Mouse (Mus musculus) lung, embryonic 14.5 days (tissue): ENCODE results near the gene Akap2. TPM values are rescaled to one million over a fixed set of nuclear protein-coding genes. Genes with fewer than 3 reads are reported as not detected.
A peak's percentile ranks its signal among the peaks of the same experiment; 100 is the strongest.

Experiments
- ATAC-seq: fragments of 200-750 bp; cut with Nextera tagmentation; 2 replicates; pipeline ENCODE4 v1.8.0; 2017; ENCODE audit warnings: mild to moderate bottlenecking, moderate TSS enrichment, moderate library complexity; ENCODE audit not compliant: insufficient read depth
- DNase-seq: peaks from one replicate; pipeline ENCODE4 v3.0.0-alpha.2; 2015
- H3K27ac ChIP-seq: fragments of 300-500 bp; sonication (generic); 2 replicates; pipeline ENCODE4 v1.5.1; 2014; ENCODE audit warnings: low read depth, mild to moderate bottlenecking, moderate library complexity
- H3K27me3 ChIP-seq: fragments of 300-500 bp; sonication (generic); 2 replicates; pipeline ENCODE4 v1.6.1; 2014; ENCODE audit warnings: low read length, control low read depth; ENCODE audit not compliant: insufficient read depth
- H3K36me3 ChIP-seq: fragments of 300-500 bp; sonication (generic); 2 replicates; pipeline ENCODE4 v1.6.1; 2014; ENCODE audit warnings: control low read depth; ENCODE audit not compliant: insufficient read depth
- H3K4me1 ChIP-seq: fragments of 300-500 bp; sonication (generic); 2 replicates; pipeline ENCODE4 v1.6.1; 2014; ENCODE audit warnings: antibody characterized with exemption, control low read depth; ENCODE audit not compliant: insufficient read depth
- H3K4me2 ChIP-seq: fragments of 300-500 bp; sonication (generic); 2 replicates; pipeline ENCODE4 v1.6.1; 2014; ENCODE audit warnings: mild to moderate bottlenecking
- H3K4me3 ChIP-seq: fragments of 300-500 bp; sonication (generic); 2 replicates; pipeline ENCODE4 v1.5.1; 2014; ENCODE audit warnings: low read depth, low read length
- H3K9ac ChIP-seq: fragments of 300-500 bp; sonication (generic); 2 replicates; pipeline ENCODE4 v1.6.1; 2014
- H3K9me3 ChIP-seq: fragments of 300-500 bp; sonication (generic); 2 replicates; pipeline ENCODE4 v1.6.1; 2016; ENCODE audit warnings: low read depth, low read length, control low read depth
- CTCF ChIP-seq: IDR thresholded peaks from 2 replicates; pipeline ENCODE4 v1.5.1; 2016; ENCODE audit warnings: antibody characterized with exemption, low read depth
- WGBS: fragments of 180-500 bp; shearing (Covaris S2); extraction: QIAGEN DNeasy Blood & Tissue Kit; methylation state at CpG from one replicate; pipeline ENCODE4 v1.1.7; 2014; 5-methylcytosine and 5-hydroxymethylcytosine counted together
- polyA plus RNA-seq: library from polyadenylated mRNA; unstranded; fragments of >200 nt; fragmentation: Nextera tagmentation; extraction: Ambion mirVana; gene quantifications from 2 replicates; pipeline ENCODE4 v1.2.1, GENCODE M21; 2014

Akap2 gene
- polyA plus RNA-seq, 1 experiment from 2014 or later, result 51.9 TPM

- 16% methylated on average over 20 of the region's 20 CpGs for WGBS
- Histone ChIP-seq H3K36me3 (no peaks in the 10 kb centered on the region), H3K4me3 (no peak overlapping the region), H3K4me2 (peak overlapping the region; percentile 22; the same call in 1 of the 2 replicates), H3K9me3 (no peaks in the 10 kb centered on the region), H3K27ac (no peak overlapping the region), H3K4me1 (peaks cover 20% of the 10 kb centered on the region), H3K9ac (no peak overlapping the region), H3K27me3 (0 out of 2 replicates have a peak, but pooled peaks cover 6% of the 10 kb centered on the region)
- DNase-seq, result peak; percentile 16
- TF ChIP-seq CTCF, result no peak
- no peak for ATAC-seq
Measured at GRCm38 (mm10) chr4:57780833-57781641, 63.6 kb downstream of the Akap2 start.

- H3K27me3 ChIP-seq, result 0 out of 2 replicates have a peak, but pooled peaks cover 6% of the 10 kb centered on the region
- DNase-seq, result peak; percentile 79
- ATAC-seq, result peak; percentile 90
- no peaks in the 10 kb centered on the region for H3K9me3 ChIP-seq
- no peak overlapping the region for H3K27ac ChIP-seq
- H3K9ac ChIP-seq, result peak overlapping the region; percentile 40
- H3K4me3 ChIP-seq, result peak overlapping the region; percentile 43
- under 1% methylated on average over 26 of the region's 26 CpGs for WGBS
- 0 out of 2 replicates have a peak, but pooled peaks have one; percentile 25 for TF ChIP-seq CTCF
- H3K36me3 ChIP-seq, result no peaks in the 10 kb centered on the region
- peak overlapping the region; percentile 78 for H3K4me2 ChIP-seq
- peaks cover 20% of the 10 kb centered on the region for H3K4me1 ChIP-seq
Measured at GRCm38 (mm10) chr4:57781994-57782393, 64.5 kb downstream of the Akap2 start.

- peaks cover 20% of the 10 kb centered on the region for H3K4me1 ChIP-seq
- no peak for TF ChIP-seq CTCF
- no peaks in the 10 kb centered on the region for H3K36me3 ChIP-seq
- H3K4me2 ChIP-seq, result peak overlapping the region; percentile 78
- DNase-seq (no peak), ATAC-seq (peak; percentile 30; the same call in 1 of the 2 replicates)
- H3K27ac ChIP-seq, result no peak overlapping the region
- 5% methylated on average over 33 of the region's 33 CpGs for WGBS
- peak overlapping the region; percentile 43 for H3K4me3 ChIP-seq
- no peaks in the 10 kb centered on the region for H3K9me3 ChIP-seq
- H3K27me3 ChIP-seq, result 0 out of 2 replicates have a peak, but pooled peaks cover 6% of the 10 kb centered on the region
- peak overlapping the region; percentile 40 for H3K9ac ChIP-seq
Measured at GRCm38 (mm10) chr4:57782549-57783390, 65.3 kb downstream of the Akap2 start.

GRCm38 (mm10) chr4:57783391-57783770 is 65.9 kb downstream of the Akap2 start:
- peak overlapping the region; percentile 43; the same call in 1 of the 2 replicates for H3K4me3 ChIP-seq
- no peak for TF ChIP-seq CTCF
- DNase-seq, result peak; percentile 69

GRCm38 (mm10) chr4:57783853-57784600 is 66.6 kb downstream of the Akap2 start:
- Histone ChIP-seq H3K4me1 (peaks cover 20% of the 10 kb centered on the region), H3K4me2 (peak overlapping the region; percentile 78; the same call in 1 of the 2 replicates), H3K9ac (no peak overlapping the region), H3K4me3 (no peak overlapping the region), H3K9me3 (no peaks in the 10 kb centered on the region), H3K27me3 (0 out of 2 replicates have a peak, but pooled peaks cover 6% of the 10 kb centered on the region), H3K36me3 (no peaks in the 10 kb centered on the region), H3K27ac (no peak overlapping the region)
- TF ChIP-seq CTCF, result no peak
- 64% methylated on average over 11 of the region's 11 CpGs for WGBS
- DNase-seq (peak; percentile 41), ATAC-seq (no peak)

More at GRCm38 (mm10) chr4:57783391-57783770, 65.9 kb downstream of the Akap2 start:
- ATAC-seq, result no peak
- no peaks in the 10 kb centered on the region for H3K36me3 ChIP-seq
- peaks cover 20% of the 10 kb centered on the region for H3K4me1 ChIP-seq
- H3K4me2 ChIP-seq, result peak overlapping the region; percentile 78
- H3K27me3 ChIP-seq, result 0 out of 2 replicates have a peak, but pooled peaks cover 6% of the 10 kb centered on the region
- H3K9ac ChIP-seq, result no peak overlapping the region
- no peak overlapping the region for H3K27ac ChIP-seq
- 27% methylated on average over 9 of the region's 9 CpGs for WGBS
- H3K9me3 ChIP-seq, result no peaks in the 10 kb centered on the region

GRCm38 (mm10) chr4:57788709-57789108 is 71.3 kb downstream of the Akap2 start:
- DNase-seq, result no peak
- Histone ChIP-seq H3K27me3 (no peaks in the 10 kb centered on the region), H3K4me2 (no peak overlapping the region), H3K9me3 (no peaks in the 10 kb centered on the region), H3K9ac (no peak overlapping the region), H3K27ac (no peak overlapping the region), H3K4me3 (no peak overlapping the region), H3K36me3 (no peaks in the 10 kb centered on the region), H3K4me1 (peaks cover 13% of the 10 kb centered on the region)
- 55% methylated on average over 5 of the region's 5 CpGs for WGBS
- ATAC-seq, result no peak
- TF ChIP-seq CTCF, result peak; percentile 49
